Mouse (Mus musculus): Measurements from ENCODE around the gene Cmtm7.

GRCm38 (mm10) chr9:114794491-114794890 lies 12.8 kb upstream of the Cmtm7 start:
- TF ChIP-seq POLR2A (IDR thresholded peaks at IDR 0.05; ENCODE audit: control insufficient read depth, extremely low read depth, insufficient read depth, low read length, poor library complexity) (no peak), CTCF (IDR thresholded peaks at IDR 0.05; ENCODE audit: borderline replicate concordance, control insufficient read depth, extremely low read depth, insufficient read depth, low read length, poor library complexity) (no peak)
